Mouse (Mus musculus): ENCODE measurements around the gene Tgm1. TPM values are rescaled to one million over a fixed set of nuclear protein-coding genes. Genes with fewer than 3 reads are reported as not detected.
A peak's percentile ranks its signal among the peaks of the same experiment; 100 is the strongest.

Tgm1 gene
- polyA plus RNA-seq, 1 experiment = not detected

DNA sequence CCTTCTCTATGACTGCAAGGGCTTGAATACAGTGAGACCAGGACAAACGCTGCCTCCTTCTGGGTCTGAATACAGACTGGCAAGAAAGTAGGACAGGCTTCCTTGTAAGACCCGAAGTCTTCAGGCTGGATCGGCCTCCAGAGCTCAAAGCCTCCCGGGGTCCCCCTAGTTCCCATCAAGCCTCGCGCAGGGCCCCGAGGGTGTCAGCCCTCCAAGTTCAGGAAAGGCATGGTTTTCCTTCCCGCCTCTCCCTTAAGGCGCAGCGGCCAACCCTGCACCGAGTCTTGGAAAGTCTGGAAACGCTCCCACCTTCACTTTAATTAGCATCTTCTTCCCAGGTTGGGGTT lies 42.3 kb downstream of the Tgm1 start:
- under 1% methylated on average over 12 of the region's 12 CpGs for WGBS
- TF ChIP-seq CTCF (IDR thresholded peaks at IDR 0.05; ENCODE audit: insufficient read depth, low read depth, low read length) (no peak), POLR2A (IDR thresholded peaks at IDR 0.05; ENCODE audit: insufficient read depth, low read depth, low read length) (no peak)
- peak overlapping the region; percentile 88 for H3K27ac ChIP-seq (ENCODE audit: insufficient read depth, low read depth, low read length)
- peaks cover 2% of the 10 kb centered on the region; the same call in 1 of the 2 replicates for H3K4me1 ChIP-seq (ENCODE audit: control insufficient read depth, insufficient read depth, low read length)
- H3K4me3 ChIP-seq (ENCODE audit: insufficient read depth, low read depth, low read length) = peak overlapping the region; percentile 84

DNA sequence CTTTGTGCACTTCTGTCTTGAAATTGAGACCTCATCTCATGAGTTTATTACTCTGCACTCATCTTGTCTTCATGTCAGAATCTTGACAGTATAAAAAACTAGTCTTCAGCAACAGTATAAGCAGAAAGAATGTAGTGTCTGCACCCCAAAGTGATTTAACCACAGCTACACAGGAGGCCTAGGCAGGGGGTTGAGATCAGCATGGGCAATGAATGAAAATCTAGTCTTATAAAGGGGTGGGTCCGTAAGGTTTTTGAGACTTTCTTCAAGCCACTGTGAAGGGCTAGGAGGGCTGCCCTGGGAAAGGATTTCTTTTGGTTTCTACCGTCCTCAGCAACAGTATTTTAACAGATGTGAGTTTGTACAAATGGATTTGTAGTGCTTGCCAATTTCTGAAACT lies 53.1 kb downstream of the Tgm1 start:
- H3K4me3 ChIP-seq (ENCODE audit: insufficient read depth, low read depth, low read length) = no peak overlapping the region
- H3K4me1 ChIP-seq (ENCODE audit: control insufficient read depth, insufficient read depth, low read length) = no peaks in the 10 kb centered on the region
- TF ChIP-seq POLR2A (IDR thresholded peaks at IDR 0.05; ENCODE audit: insufficient read depth, low read depth, low read length) (no peak), CTCF (IDR thresholded peaks at IDR 0.05; ENCODE audit: insufficient read depth, low read depth, low read length) (no peak)
- WGBS = 24% methylated on average over 2 of the region's 2 CpGs
- no peak overlapping the region for H3K27ac ChIP-seq (ENCODE audit: insufficient read depth, low read depth, low read length)

DNA sequence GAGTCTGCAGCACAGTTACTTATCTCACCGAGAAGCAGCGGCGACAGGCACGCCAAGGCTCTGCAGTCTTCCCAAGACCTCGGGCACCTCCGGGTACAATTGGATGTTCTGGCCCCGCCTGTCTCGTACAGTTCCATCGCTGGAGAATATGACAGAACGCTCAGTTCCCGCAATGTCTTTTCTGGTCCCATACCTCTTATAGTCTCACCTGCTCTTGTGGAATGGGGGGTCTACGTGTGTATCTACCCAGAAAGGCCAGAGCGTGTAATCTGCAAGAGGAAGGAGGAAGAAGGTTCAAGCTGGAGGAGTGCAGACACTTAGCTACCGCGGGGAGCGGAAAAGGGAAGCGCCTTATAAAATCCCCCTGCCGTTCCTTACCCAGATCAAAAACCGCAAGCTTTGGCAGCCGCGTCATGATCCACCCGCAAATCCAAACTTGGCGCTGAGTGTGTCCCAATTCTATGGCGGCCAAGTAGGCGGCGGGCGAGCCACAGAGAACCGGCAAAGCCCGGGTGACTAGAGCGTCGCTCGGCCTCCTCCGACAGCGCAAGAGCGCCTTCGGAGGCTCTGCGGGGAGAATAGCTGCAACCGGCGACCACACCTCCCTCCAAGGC lies 53.7 kb downstream of the Tgm1 start, which contains the start of gene Mdp1:
Gene Mdp1 (minus strand): TSS at position 549 of the 614 bp plus-strand sequence.
- WGBS = under 1% methylated on average over 39 of the region's 39 CpGs
- TF ChIP-seq POLR2A (IDR thresholded peaks at IDR 0.05; ENCODE audit: insufficient read depth, low read depth, low read length) (no peak), CTCF (IDR thresholded peaks at IDR 0.05; ENCODE audit: insufficient read depth, low read depth, low read length) (peak; percentile 84)
- Histone ChIP-seq H3K27ac (ENCODE audit: insufficient read depth, low read depth, low read length) (0 out of 2 replicates have a peak within 1 kb of the TSS, but pooled peaks have one; percentile 6), H3K4me3 (ENCODE audit: insufficient read depth, low read depth, low read length) (peak within 1 kb of the TSS; percentile 61), H3K4me1 (ENCODE audit: control insufficient read depth, insufficient read depth, low read length) (no peaks in the 10 kb centered on the region)

DNA sequence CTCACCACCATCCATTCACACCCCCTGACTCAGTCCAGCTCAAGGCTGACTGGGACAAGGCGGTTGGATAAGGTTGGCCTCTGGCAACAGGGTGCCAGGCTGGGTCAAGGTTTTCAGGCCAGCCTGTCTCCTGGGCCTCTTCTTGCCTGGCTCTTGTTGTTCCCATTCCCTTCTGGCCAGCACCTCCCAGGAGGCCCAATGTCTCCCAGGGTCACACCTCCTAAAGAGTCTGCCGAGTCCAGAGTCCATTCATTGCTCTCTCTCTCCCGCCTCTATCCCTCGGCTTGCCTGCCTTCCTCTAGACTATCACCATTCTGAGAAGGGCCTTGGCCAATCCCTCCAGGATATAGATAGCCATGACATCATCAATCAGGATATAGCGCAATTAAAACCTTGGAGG lies 55.7 kb downstream of the Tgm1 start:
- WGBS = 94% methylated on average over 5 of the region's 5 CpGs
- TF ChIP-seq CTCF (IDR thresholded peaks at IDR 0.05; ENCODE audit: insufficient read depth, low read depth, low read length) = no peak
- no peak for TF ChIP-seq POLR2A (IDR thresholded peaks at IDR 0.05; ENCODE audit: insufficient read depth, low read depth, low read length)
- Histone ChIP-seq H3K27ac (ENCODE audit: insufficient read depth, low read depth, low read length) (no peak overlapping the region), H3K4me3 (ENCODE audit: insufficient read depth, low read depth, low read length) (no peak overlapping the region), H3K4me1 (ENCODE audit: control insufficient read depth, insufficient read depth, low read length) (no peaks in the 10 kb centered on the region)

DNA sequence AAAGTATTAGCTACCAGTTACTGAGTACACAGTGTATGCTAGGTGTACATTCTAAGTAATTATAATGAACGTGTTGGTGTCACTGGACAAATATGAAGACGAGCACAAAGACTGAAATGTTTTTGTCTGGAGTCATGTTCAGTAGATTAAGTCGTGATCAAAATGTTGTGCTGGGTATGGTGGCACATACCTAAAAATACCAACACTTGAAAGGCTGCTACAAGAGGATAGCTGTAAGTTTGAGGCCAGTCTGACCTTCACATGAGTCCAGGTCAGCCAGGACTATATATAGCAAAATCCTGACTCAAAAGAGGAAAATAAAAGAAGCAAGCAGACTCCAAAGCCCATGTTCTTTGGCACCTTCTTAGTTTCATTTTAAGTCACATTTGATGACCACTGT lies 56.8 kb downstream of the Tgm1 start:
- no peak overlapping the region for H3K27ac ChIP-seq (ENCODE audit: insufficient read depth, low read depth, low read length)
- H3K4me3 ChIP-seq (ENCODE audit: insufficient read depth, low read depth, low read length) = no peak overlapping the region
- TF ChIP-seq POLR2A (IDR thresholded peaks at IDR 0.05; ENCODE audit: insufficient read depth, low read depth, low read length) = no peak
- TF ChIP-seq CTCF (IDR thresholded peaks at IDR 0.05; ENCODE audit: insufficient read depth, low read depth, low read length) = no peak
- H3K4me1 ChIP-seq (ENCODE audit: control insufficient read depth, insufficient read depth, low read length) = no peaks in the 10 kb centered on the region
- WGBS = 79% methylated on average over 3 of the region's 3 CpGs

DNA sequence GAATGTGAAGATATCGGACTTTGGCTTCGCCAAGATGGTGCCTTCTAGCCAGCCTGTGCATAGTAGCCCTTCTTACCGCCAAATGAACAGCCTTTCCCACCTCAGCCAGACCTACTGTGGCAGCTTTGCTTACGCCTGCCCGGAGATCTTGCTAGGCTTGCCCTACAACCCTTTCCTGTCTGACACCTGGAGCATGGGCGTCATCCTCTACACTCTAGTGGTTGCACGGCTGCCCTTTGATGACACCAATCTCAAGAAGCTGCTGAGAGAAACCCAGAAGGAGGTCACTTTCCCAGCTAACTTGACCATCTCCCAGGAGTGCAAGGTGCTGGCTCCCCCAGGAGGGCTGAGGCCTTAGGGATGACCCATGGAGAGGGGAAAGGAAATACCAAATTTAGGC lies 62.2 kb downstream of the Tgm1 start:
- 95% methylated on average over 7 of the region's 7 CpGs for WGBS

More for the DNA sequence above, 62.2 kb downstream of the Tgm1 start:
- no peak for TF ChIP-seq POLR2A (IDR thresholded peaks at IDR 0.05; ENCODE audit: insufficient read depth, low read depth, low read length)
- H3K4me3 ChIP-seq (ENCODE audit: insufficient read depth, low read depth, low read length) = no peak overlapping the region
- no peak overlapping the region for H3K27ac ChIP-seq (ENCODE audit: insufficient read depth, low read depth, low read length)
- H3K4me1 ChIP-seq (ENCODE audit: control insufficient read depth, insufficient read depth, low read length) = no peaks in the 10 kb centered on the region

Other genes starting within 250 kb of the Tgm1 start
- gene Dhrs4, start 235.2 kb downstream of the Tgm1 start, polyA plus RNA-seq (2012; ENCODE audit: insufficient read depth, insufficient read length, low replicate concordance, missing spikeins) = not detected in 2 replicates
- gene Carmil3, start 223.3 kb downstream of the Tgm1 start, polyA plus RNA-seq (2012; ENCODE audit: insufficient read depth, insufficient read length, low replicate concordance, missing spikeins) = not detected in 2 replicates
- 357 TPM in 1 of 2 replicates, not detected in the other for gene Cpne6, start 203.5 kb downstream of the Tgm1 start, polyA plus RNA-seq (2012; ENCODE audit: insufficient read depth, insufficient read length, low replicate concordance, missing spikeins)
- not detected in 2 replicates for gene Nrl, start 188.9 kb downstream of the Tgm1 start, polyA plus RNA-seq (2012; ENCODE audit: insufficient read depth, insufficient read length, low replicate concordance, missing spikeins)
- not detected in 2 replicates for gene Pck2, start 173.7 kb downstream of the Tgm1 start, polyA plus RNA-seq (2012; ENCODE audit: insufficient read depth, insufficient read length, low replicate concordance, missing spikeins)
- not detected in 2 replicates for gene Dcaf11, start 153.9 kb downstream of the Tgm1 start, polyA plus RNA-seq (2012; ENCODE audit: insufficient read depth, insufficient read length, low replicate concordance, missing spikeins)
- not detected in 2 replicates for gene A730061H03Rik, start 153.5 kb downstream of the Tgm1 start, polyA plus RNA-seq (2012; ENCODE audit: insufficient read depth, insufficient read length, low replicate concordance, missing spikeins)
- gene Fitm1, start 138.3 kb downstream of the Tgm1 start, polyA plus RNA-seq (2012; ENCODE audit: insufficient read depth, insufficient read length, low replicate concordance, missing spikeins) = not detected in 2 replicates
- gene Psme1, start 135.8 kb downstream of the Tgm1 start, polyA plus RNA-seq (2012; ENCODE audit: insufficient read depth, insufficient read length, low replicate concordance, missing spikeins) = not detected in 2 replicates
- gene Emc9, start 128.6 kb downstream of the Tgm1 start, polyA plus RNA-seq (2012; ENCODE audit: insufficient read depth, insufficient read length, low replicate concordance, missing spikeins) = not detected in 2 replicates
- gene Psme2, start 122.8 kb downstream of the Tgm1 start, polyA plus RNA-seq (2012; ENCODE audit: insufficient read depth, insufficient read length, low replicate concordance, missing spikeins) = not detected in 2 replicates
- gene Rnf31, start 122.2 kb downstream of the Tgm1 start, polyA plus RNA-seq (2012; ENCODE audit: insufficient read depth, insufficient read length, low replicate concordance, missing spikeins) = not detected in 2 replicates
- not detected in 2 replicates for gene Irf9, start 110.4 kb downstream of the Tgm1 start, polyA plus RNA-seq (2012; ENCODE audit: insufficient read depth, insufficient read length, low replicate concordance, missing spikeins)
- gene Rec8, start 95.9 kb downstream of the Tgm1 start, polyA plus RNA-seq (2012; ENCODE audit: insufficient read depth, insufficient read length, low replicate concordance, missing spikeins) = not detected in 2 replicates
- not detected in 2 replicates for gene Ipo4, start 78.0 kb downstream of the Tgm1 start, polyA plus RNA-seq (2012; ENCODE audit: insufficient read depth, insufficient read length, low replicate concordance, missing spikeins)
- not detected in 2 replicates for gene Gm49378, start 76.0 kb downstream of the Tgm1 start, polyA plus RNA-seq (2012; ENCODE audit: insufficient read depth, insufficient read length, low replicate concordance, missing spikeins)
- not detected in 2 replicates for gene Tm9sf1, start 70.1 kb downstream of the Tgm1 start, polyA plus RNA-seq (2012; ENCODE audit: insufficient read depth, insufficient read length, low replicate concordance, missing spikeins)
- not detected in 2 replicates for gene Tssk4, start 63.7 kb downstream of the Tgm1 start, polyA plus RNA-seq (2012; ENCODE audit: insufficient read depth, insufficient read length, low replicate concordance, missing spikeins)
- gene Mdp1, start 53.4 kb downstream of the Tgm1 start, polyA plus RNA-seq (2012; ENCODE audit: insufficient read depth, insufficient read length, low replicate concordance, missing spikeins) = not detected in 2 replicates
- gene Gmpr2, start 42.0 kb downstream of the Tgm1 start, polyA plus RNA-seq (2012; ENCODE audit: insufficient read depth, insufficient read length, low replicate concordance, missing spikeins) = not detected in 2 replicates
- gene Nedd8, start 41.8 kb downstream of the Tgm1 start, polyA plus RNA-seq (2012; ENCODE audit: insufficient read depth, insufficient read length, low replicate concordance, missing spikeins) = not detected in 2 replicates
- gene Tinf2, start 32.1 kb downstream of the Tgm1 start, polyA plus RNA-seq (2012; ENCODE audit: insufficient read depth, insufficient read length, low replicate concordance, missing spikeins) = not detected in 2 replicates
- gene Rabggta, start 8.3 kb upstream of the Tgm1 start, polyA plus RNA-seq (2012; ENCODE audit: insufficient read depth, insufficient read length, low replicate concordance, missing spikeins) = not detected in 2 replicates
- gene Dhrs1, start 31.8 kb upstream of the Tgm1 start, polyA plus RNA-seq (2012; ENCODE audit: insufficient read depth, insufficient read length, low replicate concordance, missing spikeins) = not detected in 2 replicates
- gene Nop9, start 31.8 kb upstream of the Tgm1 start, polyA plus RNA-seq (2012; ENCODE audit: insufficient read depth, insufficient read length, low replicate concordance, missing spikeins) = not detected in 2 replicates
- gene Cideb, start 44.5 kb upstream of the Tgm1 start, polyA plus RNA-seq (2012; ENCODE audit: insufficient read depth, insufficient read length, low replicate concordance, missing spikeins) = not detected in 2 replicates
- gene Ltb4r2, start 47.5 kb upstream of the Tgm1 start, polyA plus RNA-seq (2012; ENCODE audit: insufficient read depth, insufficient read length, low replicate concordance, missing spikeins) = not detected in 2 replicates
- not detected in 2 replicates for gene Ltb4r1, start 52.0 kb upstream of the Tgm1 start, polyA plus RNA-seq (2012; ENCODE audit: insufficient read depth, insufficient read length, low replicate concordance, missing spikeins)
- gene Adcy4, start 70.2 kb upstream of the Tgm1 start, polyA plus RNA-seq (2012; ENCODE audit: insufficient read depth, insufficient read length, low replicate concordance, missing spikeins) = not detected in 2 replicates
- not detected in 2 replicates for gene Ripk3, start 74.9 kb upstream of the Tgm1 start, polyA plus RNA-seq (2012; ENCODE audit: insufficient read depth, insufficient read length, low replicate concordance, missing spikeins)
- gene Nfatc4, start 109.2 kb upstream of the Tgm1 start, polyA plus RNA-seq (2012; ENCODE audit: insufficient read depth, insufficient read length, low replicate concordance, missing spikeins) = not detected in 2 replicates
- gene Nynrin, start 140.1 kb upstream of the Tgm1 start, polyA plus RNA-seq (2012; ENCODE audit: insufficient read depth, insufficient read length, low replicate concordance, missing spikeins) = not detected in 2 replicates
- gene Cbln3, start 170.5 kb upstream of the Tgm1 start, polyA plus RNA-seq (2012; ENCODE audit: insufficient read depth, insufficient read length, low replicate concordance, missing spikeins) = not detected in 2 replicates
- gene Khnyn, start 171.0 kb upstream of the Tgm1 start, polyA plus RNA-seq (2012; ENCODE audit: insufficient read depth, insufficient read length, low replicate concordance, missing spikeins) = not detected in 2 replicates
- gene Sdr39u1, start 186.4 kb upstream of the Tgm1 start, polyA plus RNA-seq (2012; ENCODE audit: insufficient read depth, insufficient read length, low replicate concordance, missing spikeins) = not detected in 2 replicates
- gene Cma1, start 230.7 kb upstream of the Tgm1 start, polyA plus RNA-seq (2012; ENCODE audit: insufficient read depth, insufficient read length, low replicate concordance, missing spikeins) = not detected in 2 replicates
- gene Cma2, start 237.1 kb upstream of the Tgm1 start, polyA plus RNA-seq (2012; ENCODE audit: insufficient read depth, insufficient read length, low replicate concordance, missing spikeins) = not detected in 2 replicates

Measured in olfactory bulb, adult 2 months (tissue).